Mouse (Mus musculus) lung, adult 2 months (tissue): Measurements from ENCODE around the gene Gpr146.

Experiments used
- CTCF ChIP-seq: fragments of 200-500 bp; IDR thresholded peaks from 2 replicates; pipeline ENCODE4 v1.5.1; 2011; ENCODE audit warnings: mild to moderate bottlenecking, low read length, control low read depth; ENCODE audit not compliant: insufficient read depth
- POLR2A ChIP-seq: fragments of 200-500 bp; IDR thresholded peaks from 2 replicates; pipeline ENCODE4 v1.6.1; 2011; ENCODE audit warnings: low read depth, mild to moderate bottlenecking, control low read depth, low read length, borderline replicate concordance; ENCODE audit errors: extremely low read depth

GRCm38 (mm10) chr5:139418110-139418509 lies 40.6 kb downstream of the Gpr146 start:
- no peak for TF ChIP-seq CTCF
- no peak for TF ChIP-seq POLR2A
